Mouse (Mus musculus): Measurements from ENCODE around the gene Dcp1a. TPM values are rescaled to one million over a fixed set of nuclear protein-coding genes. Genes with fewer than 3 reads are reported as not detected.
"Not testable (repeated sequence)": the region's sequence is repeated elsewhere in the genome, so short reads cannot be mapped to it uniquely, and the experiment has no call there.

Dcp1a gene
- polyA plus RNA-seq, 1 experiment from 2014 or later, result 29.1 TPM

DNA sequence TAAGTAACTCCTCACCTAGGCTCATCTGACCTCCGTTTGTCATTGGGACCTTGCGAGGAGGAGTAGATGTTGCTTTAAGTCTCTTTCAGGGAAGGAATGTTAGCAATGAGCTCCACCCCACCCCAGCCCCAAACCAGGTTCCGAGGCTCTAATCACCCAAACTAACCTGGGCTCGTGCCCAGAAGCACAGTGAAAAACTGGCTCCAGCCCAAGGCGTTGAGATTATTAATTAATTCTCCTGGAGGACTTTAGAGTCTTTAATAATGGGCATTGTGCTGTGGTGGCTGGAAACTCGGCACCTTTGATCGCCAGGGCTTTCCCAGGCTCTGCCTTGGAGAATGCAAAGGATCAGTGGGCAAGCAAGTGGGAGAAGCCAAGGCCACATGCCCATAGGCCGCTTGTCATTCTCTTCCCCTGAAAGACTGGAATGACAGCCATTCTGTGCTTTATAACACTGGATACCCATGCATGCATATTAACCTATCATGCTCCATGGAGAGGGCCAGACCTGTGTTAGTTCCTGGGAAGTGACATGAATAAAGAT lies 51.5 kb downstream of the Dcp1a start:
- no peak overlapping the region for H3K9ac ChIP-seq (ENCODE audit: low read depth, low read length)
- H3K27me3 ChIP-seq (replicated peaks; ENCODE audit: control insufficient read depth, insufficient read depth, low read length), result no peaks in the 10 kb centered on the region
- no peaks in the 10 kb centered on the region for H3K9me3 ChIP-seq (ENCODE audit: control insufficient read depth, low read length)
- no peak for DNase-seq (ENCODE audit: low spot score)
- peaks cover 8% of the 10 kb centered on the region; the same call in 1 of the 2 replicates for H3K36me3 ChIP-seq (ENCODE audit: control insufficient read depth, insufficient read depth, low read length)
- no peaks in the 10 kb centered on the region for H3K4me1 ChIP-seq (replicated peaks; ENCODE audit: control insufficient read depth, insufficient read depth, low read length)
- no peak overlapping the region for H3K4me3 ChIP-seq (ENCODE audit: low read depth, low read length)
- ATAC-seq (replicated peaks; ENCODE audit: low FRiP score), result no peak
- H3K27ac ChIP-seq (ENCODE audit: low read depth, low read length), result no peak overlapping the region
- no peak overlapping the region for H3K4me2 ChIP-seq
- 79% methylated on average over 8 of the region's 8 CpGs for WGBS

DNA sequence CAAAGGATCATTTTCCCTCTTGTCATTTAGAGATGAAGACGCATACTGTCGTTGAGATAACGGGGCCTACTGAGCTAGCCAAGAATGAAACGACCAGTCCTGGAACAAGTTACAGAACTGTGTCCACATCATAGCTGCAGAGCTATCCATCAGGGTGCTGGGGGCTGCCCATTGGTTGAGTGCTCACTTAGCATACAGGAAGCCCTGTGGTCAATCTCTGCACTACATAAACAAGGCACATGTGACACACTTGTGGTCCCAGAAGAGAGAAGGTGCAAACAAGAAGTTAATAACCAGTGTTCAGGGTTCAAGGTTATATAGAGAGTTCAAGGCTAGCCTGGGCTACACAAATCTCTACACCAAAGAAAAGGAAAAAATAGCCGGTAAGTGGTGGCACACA lies 52.1 kb downstream of the Dcp1a start:
- H3K4me2 ChIP-seq, result no peak overlapping the region
- 75% methylated on average over 5 of the region's 5 CpGs for WGBS
- peaks cover 5% of the 10 kb centered on the region; the same call in 1 of the 2 replicates for H3K36me3 ChIP-seq (ENCODE audit: control insufficient read depth, insufficient read depth, low read length)
- no peak overlapping the region for H3K4me3 ChIP-seq (ENCODE audit: low read depth, low read length)
- H3K9me3 ChIP-seq (ENCODE audit: control insufficient read depth, low read length), result no peaks in the 10 kb centered on the region
- ATAC-seq (replicated peaks; ENCODE audit: low FRiP score) (no peak), DNase-seq (ENCODE audit: low spot score) (no peak)
- no peak overlapping the region for H3K9ac ChIP-seq (ENCODE audit: low read depth, low read length)
- H3K27me3 ChIP-seq (replicated peaks; ENCODE audit: control insufficient read depth, insufficient read depth, low read length), result no peaks in the 10 kb centered on the region
- H3K4me1 ChIP-seq (replicated peaks; ENCODE audit: control insufficient read depth, insufficient read depth, low read length), result no peaks in the 10 kb centered on the region
- no peak overlapping the region for H3K27ac ChIP-seq (ENCODE audit: low read depth, low read length)

DNA sequence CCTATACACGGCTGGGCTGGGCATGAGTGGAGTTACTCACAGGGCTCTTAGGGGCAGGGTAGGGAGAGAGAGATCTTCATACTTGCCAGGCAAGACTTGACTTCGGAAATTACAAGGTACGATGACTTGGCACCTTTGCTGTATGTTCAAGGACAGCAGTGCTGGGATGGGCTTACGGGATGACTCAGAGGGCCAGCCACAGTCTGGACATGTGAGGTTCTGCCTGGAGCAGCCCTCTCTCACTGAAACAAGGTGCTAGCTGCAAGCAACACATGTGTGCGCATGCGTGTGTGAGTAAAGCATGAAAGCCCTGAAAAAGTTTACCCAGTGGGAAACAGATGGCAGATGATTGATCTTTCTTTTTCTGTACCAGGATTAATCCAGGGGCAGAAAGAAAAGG lies 52.6 kb downstream of the Dcp1a start:
- DNase-seq (ENCODE audit: low spot score) (no peak), ATAC-seq (replicated peaks; ENCODE audit: low FRiP score) (no peak)
- Histone ChIP-seq H3K27ac (ENCODE audit: low read depth, low read length) (no peak overlapping the region), H3K27me3 (replicated peaks; ENCODE audit: control insufficient read depth, insufficient read depth, low read length) (no peaks in the 10 kb centered on the region), H3K4me1 (replicated peaks; ENCODE audit: control insufficient read depth, insufficient read depth, low read length) (no peaks in the 10 kb centered on the region), H3K9ac (ENCODE audit: low read depth, low read length) (no peak overlapping the region), H3K4me3 (ENCODE audit: low read depth, low read length) (no peak overlapping the region), H3K9me3 (ENCODE audit: control insufficient read depth, low read length) (no peaks in the 10 kb centered on the region), H3K36me3 (ENCODE audit: control insufficient read depth, insufficient read depth, low read length) (peaks cover 5% of the 10 kb centered on the region; the same call in 1 of the 2 replicates), H3K4me2 (no peak overlapping the region)
- WGBS, result 88% methylated on average over 6 of the region's 6 CpGs

DNA sequence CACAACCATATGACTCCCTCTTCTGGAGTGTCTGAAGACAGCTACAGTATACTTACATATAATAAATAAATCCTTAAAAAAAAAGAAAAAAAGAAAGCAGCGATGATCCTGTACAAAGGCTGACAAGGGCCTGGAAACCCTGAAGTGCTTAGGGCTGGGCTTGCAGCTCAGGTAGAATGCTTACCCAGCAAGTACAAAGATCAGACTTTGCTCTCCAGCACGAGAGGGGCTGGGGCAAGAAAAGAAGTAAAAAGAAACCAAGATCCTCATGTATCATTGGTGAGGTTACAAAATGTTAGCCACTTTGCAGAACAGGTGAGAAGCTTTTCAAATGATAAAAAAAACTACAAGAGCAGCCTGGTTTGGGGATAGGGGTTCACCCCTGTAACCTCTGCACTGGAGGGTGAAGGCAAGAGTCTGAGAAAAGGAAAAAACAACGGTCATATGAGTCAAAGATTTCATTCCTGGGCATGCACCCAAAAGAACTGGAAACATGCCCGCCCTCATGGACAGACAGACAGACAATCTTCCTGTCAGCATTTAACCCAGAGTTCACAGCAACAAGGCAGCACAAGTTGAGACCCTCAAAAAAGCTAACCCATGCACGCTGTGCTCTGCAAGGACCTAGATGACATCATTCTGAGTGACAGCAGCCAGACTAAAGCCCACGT lies 54.6 kb downstream of the Dcp1a start:
- Histone ChIP-seq H3K27me3 (replicated peaks; ENCODE audit: control insufficient read depth, insufficient read depth, low read length) (no peaks in the 10 kb centered on the region), H3K36me3 (ENCODE audit: control insufficient read depth, insufficient read depth, low read length) (no peaks in the 10 kb centered on the region), H3K9me3 (ENCODE audit: control insufficient read depth, low read length) (no peaks in the 10 kb centered on the region), H3K27ac (ENCODE audit: low read depth, low read length) (no peak overlapping the region), H3K4me3 (ENCODE audit: low read depth, low read length) (no peak overlapping the region), H3K9ac (ENCODE audit: low read depth, low read length) (no peak overlapping the region), H3K4me1 (replicated peaks; ENCODE audit: control insufficient read depth, insufficient read depth, low read length) (no peaks in the 10 kb centered on the region), H3K4me2 (no peak overlapping the region)
- DNase-seq (ENCODE audit: low spot score) (no peak), ATAC-seq (replicated peaks; ENCODE audit: low FRiP score) (no peak)
- WGBS, result 79% methylated on average over 6 of the region's 6 CpGs

GRCm38 (mm10) chr14:30541541-30541940 lies 62.2 kb downstream of the Dcp1a start:
- ATAC-seq (replicated peaks; ENCODE audit: low FRiP score) (no peak), DNase-seq (ENCODE audit: low spot score) (no peak)
- H3K27ac ChIP-seq (ENCODE audit: low read depth, low read length), result no peak overlapping the region
- H3K27me3 ChIP-seq (replicated peaks; ENCODE audit: control insufficient read depth, insufficient read depth, low read length), result no peaks in the 10 kb centered on the region
- H3K36me3 ChIP-seq (ENCODE audit: control insufficient read depth, insufficient read depth, low read length), result no peaks in the 10 kb centered on the region
- H3K4me2 ChIP-seq, result no peak overlapping the region
- no peak overlapping the region for H3K9ac ChIP-seq (ENCODE audit: low read depth, low read length)
- no peaks in the 10 kb centered on the region for H3K9me3 ChIP-seq (ENCODE audit: control insufficient read depth, low read length)
- H3K4me3 ChIP-seq (ENCODE audit: low read depth, low read length), result no peak overlapping the region
- H3K4me1 ChIP-seq (replicated peaks; ENCODE audit: control insufficient read depth, insufficient read depth, low read length), result no peaks in the 10 kb centered on the region
- WGBS, result 76% methylated on average over 10 of the region's 10 CpGs

GRCm38 (mm10) chr14:30543331-30543730 lies 64.0 kb downstream of the Dcp1a start:
- not testable (repeated sequence) for H3K4me3 ChIP-seq (ENCODE audit: low read depth, low read length); ATAC-seq (replicated peaks; ENCODE audit: low FRiP score); H3K4me1 ChIP-seq (replicated peaks; ENCODE audit: control insufficient read depth, insufficient read depth, low read length); DNase-seq (ENCODE audit: low spot score); H3K9me3 ChIP-seq (ENCODE audit: control insufficient read depth, low read length); H3K36me3 ChIP-seq (ENCODE audit: control insufficient read depth, insufficient read depth, low read length); H3K9ac ChIP-seq (ENCODE audit: low read depth, low read length); H3K4me2 ChIP-seq; H3K27me3 ChIP-seq (replicated peaks; ENCODE audit: control insufficient read depth, insufficient read depth, low read length); H3K27ac ChIP-seq (ENCODE audit: low read depth, low read length)
- 82% methylated on average over 5 of the region's 5 CpGs for WGBS

DNA sequence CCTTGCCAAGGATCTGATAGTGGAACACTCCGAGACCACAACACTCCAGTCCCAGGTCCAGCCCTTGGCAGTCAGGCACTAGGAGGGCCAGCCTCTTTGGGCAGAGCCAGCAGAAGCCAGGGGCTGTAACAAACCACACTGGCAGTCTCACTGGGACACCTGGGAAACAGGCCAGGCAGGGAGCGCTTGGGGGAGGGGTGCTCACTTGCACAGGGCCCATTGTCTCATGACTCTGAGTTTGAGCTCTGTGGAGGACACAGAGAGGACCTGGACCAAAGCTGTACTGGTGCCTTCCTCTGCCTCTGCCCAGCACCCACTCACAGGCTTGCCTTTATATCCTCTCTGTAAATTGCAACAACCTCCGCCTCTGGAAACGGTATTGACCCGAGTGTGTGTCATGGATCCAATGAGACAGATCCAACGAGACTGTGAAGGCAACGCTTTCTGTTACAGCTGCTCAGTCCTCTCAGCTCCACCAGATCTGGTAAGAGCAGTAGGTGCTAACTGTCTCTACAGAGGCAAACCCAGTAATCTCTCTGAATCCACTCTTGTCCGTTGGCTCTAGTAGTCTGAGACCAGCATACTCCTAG lies 68.9 kb downstream of the Dcp1a start, which contains the start of gene Tkt:
Gene Tkt, plus strand, starts transcription at position 229 of the 590 bp plus-strand sequence.
- peak; percentile 55 for ATAC-seq (replicated peaks; ENCODE audit: low FRiP score)

DNA sequence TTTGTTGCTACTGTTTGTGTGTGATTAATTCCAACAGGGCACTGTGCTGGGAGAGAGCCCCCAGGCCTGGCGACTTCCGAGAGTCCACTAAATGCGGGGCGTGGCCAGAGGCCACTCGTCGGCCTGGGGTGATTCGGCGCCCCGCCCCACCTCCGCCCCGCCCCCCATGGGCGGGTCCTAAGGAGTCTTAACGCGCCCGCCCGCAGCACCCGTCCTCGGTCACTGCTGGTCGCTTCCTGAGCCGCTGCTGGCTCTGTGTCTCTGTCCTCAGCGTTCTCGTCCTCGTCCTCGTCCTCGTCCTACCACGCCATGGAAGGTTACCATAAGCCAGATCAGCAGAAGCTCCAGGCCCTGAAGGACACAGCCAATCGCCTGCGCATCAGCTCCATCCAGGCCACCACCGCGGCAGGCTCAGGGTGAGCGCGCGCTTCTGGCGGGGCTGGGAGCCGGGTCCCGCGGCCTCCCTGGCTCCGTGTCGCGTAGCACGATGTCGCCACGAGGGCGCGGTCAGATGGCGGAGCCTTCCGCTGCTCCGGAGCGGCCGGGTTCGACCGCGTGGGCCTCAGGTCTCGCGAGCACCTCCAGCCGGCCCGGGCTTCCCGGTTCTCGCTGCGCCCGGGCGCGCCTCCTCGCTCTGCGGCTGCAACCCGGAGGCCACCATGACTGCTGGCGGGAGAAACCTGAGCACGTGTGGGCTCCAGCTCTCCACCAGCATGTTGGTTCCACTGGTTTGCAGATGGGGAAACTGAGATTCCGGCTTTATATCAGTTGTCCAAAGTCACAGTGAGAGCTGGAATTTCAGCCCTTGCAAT lies 69.8 kb downstream of the Dcp1a start:
- Histone ChIP-seq H3K4me2 (peak overlapping the region; percentile 96), H3K27ac (ENCODE audit: low read depth, low read length) (peak overlapping the region; percentile 94), H3K4me1 (replicated peaks; ENCODE audit: control insufficient read depth, insufficient read depth, low read length) (peaks cover 26% of the 10 kb centered on the region), H3K9ac (ENCODE audit: low read depth, low read length) (peak overlapping the region; percentile 94), H3K4me3 (ENCODE audit: low read depth, low read length) (peak overlapping the region; percentile 81), H3K27me3 (replicated peaks; ENCODE audit: control insufficient read depth, insufficient read depth, low read length) (no peaks in the 10 kb centered on the region), H3K9me3 (ENCODE audit: control insufficient read depth, low read length) (no peaks in the 10 kb centered on the region), H3K36me3 (ENCODE audit: control insufficient read depth, insufficient read depth, low read length) (peaks cover 5% of the 10 kb centered on the region)
- ATAC-seq (replicated peaks; ENCODE audit: low FRiP score), result peak; percentile 90
- under 1% methylated on average over 68 of the region's 69 CpGs for WGBS
- DNase-seq (ENCODE audit: low spot score), result peak; percentile 97

More for the DNA sequence above, 68.9 kb downstream of the Dcp1a start, which contains the start of gene Tkt:
- no peaks in the 10 kb centered on the region for H3K9me3 ChIP-seq (ENCODE audit: control insufficient read depth, low read length)
- H3K4me2 ChIP-seq, result peak within 1 kb of the TSS; percentile 96
- peaks cover 25% of the 10 kb centered on the region for H3K4me1 ChIP-seq (replicated peaks; ENCODE audit: control insufficient read depth, insufficient read depth, low read length)
- peak within 1 kb of the TSS; percentile 94 for H3K9ac ChIP-seq (ENCODE audit: low read depth, low read length)
- no peaks in the 10 kb centered on the region for H3K27me3 ChIP-seq (replicated peaks; ENCODE audit: control insufficient read depth, insufficient read depth, low read length)
- H3K4me3 ChIP-seq (ENCODE audit: low read depth, low read length), result peak within 1 kb of the TSS; percentile 81
- peaks cover 2% of the 10 kb centered on the region for H3K36me3 ChIP-seq (ENCODE audit: control insufficient read depth, insufficient read depth, low read length)
- 24% methylated on average over 8 of the region's 8 CpGs for WGBS
- H3K27ac ChIP-seq (ENCODE audit: low read depth, low read length), result peak within 1 kb of the TSS; percentile 94
- DNase-seq (ENCODE audit: low spot score), result peak; percentile 48

Measured in liver, embryonic 11.5 days (tissue).